Mouse (Mus musculus): Measurements from ENCODE around the gene Vmn1r32. TPM values are rescaled to one million over a fixed set of nuclear protein-coding genes. Genes with fewer than 3 reads are reported as not detected.
A peak's percentile ranks its signal among the peaks of the same experiment; 100 is the strongest.

Vmn1r32 gene
- polyA plus RNA-seq (2012; rRNA removed), result not detected in 2 replicates

- no peak for DNase-seq (ENCODE audit: extremely low spot score in 1 of 2, low spot score in 1 of 2)
Observed at GRCm38 (mm10) chr6:66559996-66560395, at the start of gene Vmn1r32. Gene Vmn1r32 (minus strand): TSS chr6:66560096.

GRCm38 (mm10) chr6:66595804-66596203 is 35.9 kb upstream of the Vmn1r32 start:
- no peak for DNase-seq (ENCODE audit: extremely low spot score in 1 of 2, low spot score in 1 of 2)

GRCm38 (mm10) chr6:66535966-66536365 is 23.9 kb downstream of the Vmn1r32 start:
- no peak for DNase-seq (ENCODE audit: extremely low spot score in 1 of 2, low spot score in 1 of 2)

- DNase-seq (ENCODE audit: extremely low spot score in 1 of 2, low spot score in 1 of 2), result peak; percentile 97 to 98
Observed at GRCm38 (mm10) chr6:66535028-66535862, 24.7 kb downstream of the Vmn1r32 start, which contains the start of gene Mad2l1. Gene Mad2l1 (plus strand): TSS chr6:66535390.

GRCm38 (mm10) chr6:66534366-66534941 is 25.4 kb downstream of the Vmn1r32 start:
- peak in 1 of 2 experiments; percentile 11 for DNase-seq (ENCODE audit: extremely low spot score in 1 of 2, low spot score in 1 of 2)

GRCm38 (mm10) chr6:66533241-66533640 is 26.7 kb downstream of the Vmn1r32 start:
- peak in 1 of 2 experiments; percentile 83 for DNase-seq (ENCODE audit: extremely low spot score in 1 of 2, low spot score in 1 of 2)

GRCm38 (mm10) chr6:66528386-66528785 is 31.5 kb downstream of the Vmn1r32 start:
- no peak for DNase-seq (ENCODE audit: extremely low spot score in 1 of 2, low spot score in 1 of 2)

- no peak for DNase-seq (ENCODE audit: extremely low spot score in 1 of 2, low spot score in 1 of 2)
Observed at GRCm38 (mm10) chr6:66516368-66516767, 43.5 kb downstream of the Vmn1r32 start.

Other genes starting within 250 kb of the Vmn1r32 start
- 9.5 TPM in 2 replicates for gene Mad2l1, start 24.7 kb downstream of the Vmn1r32 start, polyA plus RNA-seq (2012; rRNA removed)
- gene Vmn1r33, start 58.2 kb upstream of the Vmn1r32 start, polyA plus RNA-seq (2012; rRNA removed), result not detected in 2 replicates
- not detected in 2 replicates for gene Vmn1r34, start 83.8 kb upstream of the Vmn1r32 start, polyA plus RNA-seq (2012; rRNA removed)
- not detected in 2 replicates for gene Vmn1r35, start 125.8 kb upstream of the Vmn1r32 start, polyA plus RNA-seq (2012; rRNA removed)
- not detected in 2 replicates for gene Vmn1r36, start 159.1 kb upstream of the Vmn1r32 start, polyA plus RNA-seq (2012; rRNA removed)
- not detected in 2 replicates for gene Vmn1r37, start 169.3 kb upstream of the Vmn1r32 start, polyA plus RNA-seq (2012; rRNA removed)
- gene Vmn1r38, start 222.5 kb upstream of the Vmn1r32 start, polyA plus RNA-seq (2012; rRNA removed), result not detected in 2 replicates